Mouse (Mus musculus) cerebellum, postnatal 10 days (tissue): ENCODE measurements around the gene Olfr59.

Experiments used
- DNase-seq, 2 experiments: peaks; one replicate each; pipeline ENCODE4 v3.0.0; 2021; ENCODE audit warnings: mixed read lengths in 2 of 2

Olfr59 gene

DNA sequence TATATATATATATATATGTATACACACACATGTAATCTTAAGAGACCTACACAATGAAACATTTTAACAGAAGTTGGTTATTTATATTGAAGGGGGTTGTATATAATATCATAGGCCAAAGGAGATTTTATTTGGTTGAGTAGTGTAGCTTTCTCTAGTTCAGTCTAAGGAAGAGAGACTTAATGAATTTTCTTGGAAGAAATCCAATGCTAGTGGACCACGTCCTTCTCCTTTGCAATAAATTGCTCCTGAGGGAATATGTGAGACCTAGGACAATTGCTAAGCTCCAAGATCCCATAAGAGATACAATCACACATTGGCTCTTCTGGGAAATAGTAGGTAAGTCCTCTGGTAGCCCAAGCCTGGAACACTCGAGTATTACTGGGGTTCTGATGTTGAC is at the start of gene Olfr59:
Olfr59 (plus strand) TSS at position 301 of the 400 bp plus-strand sequence.
- DNase-seq: no peak

DNA sequence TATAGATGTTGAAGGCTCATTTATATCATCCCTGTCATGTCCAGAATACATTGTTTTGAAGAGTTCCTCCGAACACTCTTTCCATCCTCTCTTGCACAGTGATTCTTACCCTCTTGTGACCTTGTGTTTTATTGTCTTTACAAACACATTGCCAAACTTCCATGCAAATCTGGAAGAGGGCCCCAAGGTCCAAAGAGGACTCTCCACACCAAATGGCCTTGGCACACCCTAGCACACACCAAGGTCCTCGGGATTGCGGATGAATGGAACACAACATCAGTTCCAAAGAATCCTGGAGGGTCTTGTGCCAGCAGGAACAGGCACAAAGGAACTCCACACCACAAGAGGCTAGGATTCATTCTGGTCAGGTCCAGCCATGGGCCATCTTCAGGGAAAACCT is 42.3 kb upstream of the Olfr59 start:
- no peak for DNase-seq

DNA sequence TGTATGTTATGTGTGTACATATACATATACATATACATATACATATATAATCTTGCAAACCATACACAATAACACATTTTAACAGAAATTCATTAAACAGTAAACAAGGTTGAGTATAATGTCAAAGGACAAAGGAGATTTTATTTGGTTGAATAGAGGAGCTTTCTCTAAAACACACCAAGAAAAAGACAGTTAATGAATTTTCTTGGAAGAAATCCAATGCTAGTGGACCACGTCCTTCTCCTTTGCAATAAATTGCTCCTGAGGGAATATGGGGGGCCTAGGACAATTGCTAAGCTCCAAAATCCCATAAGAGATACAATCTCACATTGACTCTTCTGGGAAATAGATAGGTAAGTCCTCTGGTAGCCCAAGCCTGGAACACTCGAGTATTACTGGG is 24.0 kb upstream of the Olfr59 start, which contains the start of gene Olfr406:
Olfr406 (plus strand) TSS at position 301 of the 400 bp plus-strand sequence.
- no peak for DNase-seq

DNA sequence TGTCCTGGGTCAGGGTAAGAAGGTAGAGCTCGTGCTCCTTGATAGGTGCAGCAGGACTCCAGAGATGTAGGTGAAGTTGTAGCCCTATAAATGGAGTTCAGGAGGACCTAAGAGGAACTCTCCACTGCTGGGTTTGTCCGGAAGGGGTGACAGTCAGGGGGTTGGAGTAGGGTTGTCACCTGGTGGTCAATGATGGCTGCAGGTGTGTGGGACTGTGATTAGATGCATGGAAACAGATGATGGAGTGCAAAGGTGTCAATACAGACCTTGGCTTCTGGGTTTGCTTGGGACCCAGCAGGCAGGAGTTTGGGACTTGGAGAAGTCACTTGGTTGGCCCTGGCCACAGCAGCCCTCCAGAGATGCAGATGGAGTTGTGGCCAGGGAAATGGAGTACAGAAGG is 3.7 kb downstream of the Olfr59 start:
- no peak for DNase-seq

DNA sequence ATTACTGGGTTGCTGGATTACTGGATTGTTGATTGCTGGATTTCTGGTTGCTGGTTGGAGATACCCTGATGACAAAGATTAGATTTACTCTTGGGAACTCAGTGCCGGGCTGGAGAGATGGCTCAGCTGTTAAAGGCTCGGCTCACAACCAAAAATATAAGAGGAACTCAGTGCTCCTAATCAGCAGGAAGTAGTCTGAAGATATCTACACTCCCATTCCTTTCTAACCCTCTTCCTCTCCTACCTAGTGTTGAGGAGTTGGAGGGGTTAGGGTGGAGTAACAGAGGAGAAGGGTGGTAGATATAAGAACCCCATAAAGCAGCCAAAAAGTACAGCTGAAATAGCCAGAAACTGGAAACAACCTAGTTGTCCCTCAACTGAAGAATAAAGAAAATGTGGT is 42.5 kb downstream of the Olfr59 start:
- DNase-seq: no peak

DNA sequence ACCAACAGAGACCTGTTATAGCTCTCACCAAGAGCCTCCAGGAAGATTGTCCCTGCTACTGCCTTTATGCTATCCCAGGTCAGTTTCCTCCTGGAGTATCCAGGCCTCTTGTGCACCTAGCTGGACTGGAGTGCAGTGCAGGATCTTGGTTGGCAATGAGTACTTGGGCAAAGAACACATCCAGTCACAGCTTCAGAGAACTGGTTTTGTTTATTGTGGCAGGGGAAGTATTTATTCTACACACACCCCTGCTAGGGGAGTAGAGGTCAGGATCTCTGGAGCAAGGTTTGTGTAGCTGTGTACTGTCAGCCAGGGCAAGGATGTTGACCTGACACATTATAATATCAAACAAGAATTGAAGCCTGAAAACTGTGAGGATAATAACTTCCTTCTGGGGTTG is 45.2 kb downstream of the Olfr59 start:
- DNase-seq: no peak

DNA sequence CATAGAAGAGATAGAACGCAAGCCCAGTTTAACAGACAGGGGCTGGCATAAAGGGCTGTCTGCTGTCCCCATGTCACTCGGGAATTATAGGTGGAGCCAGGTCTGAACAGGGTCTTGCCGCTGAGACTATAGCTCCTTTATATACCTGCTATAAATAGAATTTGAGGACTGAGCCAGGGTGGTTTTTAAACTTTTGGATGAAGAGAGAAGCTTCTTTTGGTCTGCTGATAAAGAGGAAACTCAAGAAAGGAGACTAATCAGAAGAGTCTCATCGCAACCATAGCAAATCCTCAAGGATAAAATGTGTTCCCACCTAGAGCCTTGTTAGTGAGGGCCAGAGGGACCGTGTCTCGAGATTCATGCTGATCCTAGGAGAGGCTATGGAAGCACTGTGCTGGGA is 54.4 kb downstream of the Olfr59 start, which contains the start of gene Olfr410:
Olfr410 (minus strand) TSS at position 101 of the 400 bp plus-strand sequence.
- DNase-seq: no peak
